Mouse (Mus musculus) heart, embryonic 16.5 days (tissue): ENCODE data around the gene Cyp4f39. TPM values are rescaled to one million over a fixed set of nuclear protein-coding genes. Genes with fewer than 3 reads are reported as not detected.
A peak's percentile ranks its signal among the peaks of the same experiment; 100 is the strongest.
"Not testable (repeated sequence)": the region's sequence is repeated elsewhere in the genome, so short reads cannot be mapped to it uniquely, and the experiment has no call there.

Experiments
- ATAC-seq: fragments of 200-750 bp; cut with Nextera tagmentation; replicated peaks from 2 replicates; pipeline ENCODE4 v1.8.0; 2017; ENCODE audit warnings: moderate number of reproducible peaks; ENCODE audit not compliant: insufficient read depth, low FRiP score; ENCODE audit errors: extremely low read depth
- H3K27ac ChIP-seq: fragments of 300-500 bp; sonication (generic); 2 replicates; pipeline ENCODE4 v1.5.1; 2014; ENCODE audit warnings: mild to moderate bottlenecking, low read length, control low read depth, moderate library complexity
- H3K27me3 ChIP-seq: fragments of 300-500 bp; sonication (generic); 2 replicates; pipeline ENCODE4 v1.6.1; 2014; ENCODE audit warnings: low read length, mixed read lengths; ENCODE audit not compliant: control insufficient read depth, insufficient read depth
- H3K36me3 ChIP-seq: fragments of 300-500 bp; sonication (generic); 2 replicates; pipeline ENCODE4 v1.6.1; 2014; ENCODE audit not compliant: control insufficient read depth, insufficient read depth
- H3K4me1 ChIP-seq: fragments of 300-500 bp; sonication (generic); 2 replicates; pipeline ENCODE4 v1.6.1; 2014; ENCODE audit warnings: low read length, mixed read lengths; ENCODE audit not compliant: control insufficient read depth, insufficient read depth
- H3K4me2 ChIP-seq: fragments of 300-500 bp; sonication (generic); 2 replicates; pipeline ENCODE4 v1.6.1; 2014; ENCODE audit warnings: low read depth, mild to moderate bottlenecking, control low read depth, low read length
- H3K4me3 ChIP-seq: fragments of 300-500 bp; sonication (generic); 2 replicates; pipeline ENCODE4 v1.5.1; 2014; ENCODE audit warnings: mild to moderate bottlenecking, control low read depth, low read length
- H3K9ac ChIP-seq: fragments of 300-500 bp; sonication (generic); 2 replicates; pipeline ENCODE4 v1.6.1; 2014; ENCODE audit warnings: low read length, control low read depth
- H3K9me3 ChIP-seq: fragments of 300-500 bp; sonication (generic); replicated peaks from 2 replicates; pipeline ENCODE4 v1.6.1; 2016; ENCODE audit warnings: low read length; ENCODE audit not compliant: control insufficient read depth
- WGBS: fragments of 180-500 bp; shearing (Covaris S2); extraction: QIAGEN DNeasy Blood & Tissue Kit; methylation state at CpG from one replicate; pipeline ENCODE4 v1.1.7; 2014; 5-methylcytosine and 5-hydroxymethylcytosine counted together
- polyA plus RNA-seq: library from polyadenylated mRNA; unstranded; fragments of >200 nt; fragmentation: Nextera tagmentation; extraction: Ambion mirVana; gene quantifications from 2 replicates; pipeline ENCODE4 v1.2.1, GENCODE M21; 2015

The Cyp4f39 gene
- polyA plus RNA-seq, 1 experiment from 2014 or later: 0.54 TPM

DNA sequence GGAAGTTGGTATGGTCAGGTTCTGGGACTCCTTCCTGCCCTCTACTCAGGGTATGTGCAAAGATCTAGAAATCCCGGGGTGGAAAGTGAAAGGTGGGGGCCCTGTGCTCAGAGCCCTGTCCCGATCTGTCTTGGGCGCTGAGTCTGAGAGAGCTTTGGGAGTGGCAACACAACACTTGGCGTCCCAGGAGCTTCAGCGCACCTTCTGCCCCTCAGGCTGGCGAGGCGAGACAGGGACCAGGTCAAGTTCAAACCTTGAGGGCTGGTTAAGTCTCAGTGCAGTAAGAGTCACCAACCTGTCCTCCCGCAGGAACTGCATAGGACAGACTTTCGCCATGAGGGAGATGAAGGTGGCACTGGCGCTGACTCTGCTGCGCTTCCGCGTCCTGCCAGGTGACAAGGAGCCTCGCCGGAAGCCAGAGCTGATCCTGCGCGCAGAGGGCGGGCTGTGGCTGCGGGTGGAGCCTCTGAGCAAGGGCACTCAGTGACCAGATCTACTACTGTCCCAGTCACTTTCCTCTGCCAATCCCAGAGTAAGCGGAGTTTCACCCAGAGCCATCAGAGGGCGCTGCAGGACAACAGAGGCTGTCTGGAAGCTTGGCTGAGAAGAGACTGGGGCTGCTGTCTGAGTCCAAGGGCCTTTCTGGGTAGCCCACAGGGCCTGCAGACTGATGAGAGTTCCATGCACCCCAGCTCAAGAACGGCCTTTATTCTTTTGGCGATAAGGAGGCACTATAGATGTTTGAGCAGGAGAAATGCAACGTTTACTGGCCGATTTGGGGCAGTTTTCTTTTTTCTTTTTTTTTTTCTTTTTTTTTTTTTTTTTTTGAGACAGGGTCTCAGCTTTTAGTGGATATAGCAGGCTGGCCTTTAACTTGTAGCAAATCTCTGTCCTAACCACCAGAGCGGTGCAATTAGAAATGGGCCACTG is 76.2 kb downstream of the Cyp4f39 start:
- peak overlapping the region; percentile 51 for H3K4me3 ChIP-seq
- peak overlapping the region; percentile 69 for H3K4me2 ChIP-seq
- 0 out of 2 replicates have a peak, but pooled peaks cover 4% of the 10 kb centered on the region for H3K4me1 ChIP-seq
- peaks cover 3% of the 10 kb centered on the region; the same call in 1 of the 2 replicates for H3K36me3 ChIP-seq
- 10% methylated on average over 26 of the region's 26 CpGs for WGBS
- H3K27ac ChIP-seq: 0 out of 2 replicates have a peak overlapping the region, but pooled peaks have one; percentile 20
- H3K9me3 ChIP-seq: no peaks in the 10 kb centered on the region
- H3K9ac ChIP-seq: peak overlapping the region; percentile 74
- H3K27me3 ChIP-seq: no peaks in the 10 kb centered on the region
- peak; percentile 83 for ATAC-seq

- H3K9ac ChIP-seq, H3K36me3 ChIP-seq, H3K27me3 ChIP-seq, H3K4me3 ChIP-seq, H3K9me3 ChIP-seq, ATAC-seq, H3K4me2 ChIP-seq, H3K27ac ChIP-seq: not testable (repeated sequence)
- WGBS: 54% methylated on average over 4 of the region's 4 CpGs
- H3K4me1 ChIP-seq: peaks cover 14% of the 10 kb centered on the region
These were observed 79.8 kb downstream of the Cyp4f39 start for GRCm38 (mm10) chr17:32532356-32532755.

GRCm38 (mm10) chr17:32534068-32534467 is 81.5 kb downstream of the Cyp4f39 start:
- H3K4me3 ChIP-seq: no peak overlapping the region
- ATAC-seq: no peak
- peaks cover 10% of the 10 kb centered on the region for H3K4me1 ChIP-seq
- H3K9me3 ChIP-seq: no peaks in the 10 kb centered on the region
- H3K36me3 ChIP-seq: no peaks in the 10 kb centered on the region
- WGBS: 73% methylated on average over 6 of the region's 6 CpGs
- H3K4me2 ChIP-seq: no peak overlapping the region
- no peak overlapping the region for H3K9ac ChIP-seq
- no peaks in the 10 kb centered on the region for H3K27me3 ChIP-seq
- no peak overlapping the region for H3K27ac ChIP-seq

DNA sequence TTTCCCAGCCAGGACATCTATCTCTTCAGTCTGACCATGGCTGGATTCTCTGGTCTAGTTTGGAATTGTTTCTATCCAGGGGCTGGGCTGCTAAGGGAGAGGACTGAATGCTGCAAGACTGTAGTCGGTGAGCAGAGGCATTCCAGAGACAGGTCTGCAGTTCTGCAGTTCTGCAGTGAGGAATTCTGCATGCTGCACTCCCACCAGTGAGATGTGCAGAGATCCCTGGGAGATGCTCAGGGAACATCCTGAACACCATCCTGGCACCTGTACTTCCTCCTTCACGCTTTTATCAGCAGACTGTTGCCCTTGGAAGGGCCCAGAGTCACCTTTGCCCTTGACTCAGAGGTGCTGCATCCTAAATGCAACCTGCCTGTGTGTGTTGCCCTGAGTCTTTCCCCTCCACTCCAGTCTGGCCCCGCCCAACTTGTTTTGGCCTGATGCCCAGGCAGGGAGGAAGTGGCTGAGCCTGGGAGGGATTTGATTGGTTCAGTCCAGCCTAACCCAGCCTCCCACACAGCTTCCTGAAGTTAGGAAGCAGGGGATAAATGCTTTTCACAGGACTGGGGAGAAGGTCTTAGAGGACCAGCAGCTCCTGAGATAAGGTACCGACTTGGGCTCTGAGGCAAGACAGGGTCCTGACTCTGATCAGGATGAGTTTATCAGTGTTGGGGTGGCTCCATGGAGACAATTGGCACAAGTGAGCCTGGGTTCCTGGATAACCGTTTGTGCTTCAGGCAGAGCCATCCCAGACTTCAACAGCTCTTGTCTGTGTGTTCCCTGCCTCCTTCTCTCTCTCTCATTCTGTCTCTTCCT is 83.7 kb downstream of the Cyp4f39 start, which contains the start of gene Cyp4f16:
TSS of gene Cyp4f16 (plus strand) at position 508 of the 816 bp plus-strand sequence.
- not testable (repeated sequence) for H3K9me3 ChIP-seq, H3K27me3 ChIP-seq, H3K36me3 ChIP-seq
- H3K4me2 ChIP-seq: peak within 1 kb of the TSS; percentile 78
- peak within 1 kb of the TSS; percentile 74 for H3K27ac ChIP-seq
- H3K9ac ChIP-seq: peak within 1 kb of the TSS; percentile 72
- peak; percentile 96 for ATAC-seq
- peaks cover 10% of the 10 kb centered on the region for H3K4me1 ChIP-seq
- peak within 1 kb of the TSS; percentile 65 for H3K4me3 ChIP-seq
- 6% methylated on average over 5 of the region's 5 CpGs for WGBS

DNA sequence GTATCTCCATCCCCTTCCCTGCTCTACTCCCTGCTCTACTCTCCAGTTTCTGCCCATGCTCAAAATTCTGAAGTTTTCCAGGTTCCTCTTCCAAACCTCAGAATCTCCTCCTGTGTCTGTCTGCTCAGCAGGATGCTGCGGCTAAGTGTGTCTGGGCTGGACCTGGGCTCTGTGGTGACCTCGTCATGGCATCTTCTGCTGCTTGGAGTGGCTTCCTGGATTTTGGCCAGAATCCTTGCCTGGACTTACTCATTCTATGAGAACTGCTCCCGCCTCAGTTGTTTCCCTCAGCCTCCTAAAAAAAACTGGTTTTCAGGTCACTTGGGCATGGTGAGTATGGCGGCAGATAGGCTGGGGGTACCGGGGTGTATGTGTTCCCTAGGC is 84.3 kb downstream of the Cyp4f39 start:
- no peak for ATAC-seq
- peak overlapping the region; percentile 74 for H3K27ac ChIP-seq
- H3K4me2 ChIP-seq: peak overlapping the region; percentile 78
- H3K27me3 ChIP-seq: no peaks in the 10 kb centered on the region
- peaks cover 10% of the 10 kb centered on the region for H3K4me1 ChIP-seq
- H3K9me3 ChIP-seq: no peaks in the 10 kb centered on the region
- H3K4me3 ChIP-seq: peak overlapping the region; percentile 65
- no peaks in the 10 kb centered on the region for H3K36me3 ChIP-seq
- WGBS: 48% methylated on average over 5 of the region's 5 CpGs
- H3K9ac ChIP-seq: peak overlapping the region; percentile 72

Other genes starting within 250 kb of the Cyp4f39 start
- 54.1 and 55.4 TPM in 2 replicates for gene Brd4, start 168.0 kb upstream of the Cyp4f39 start, polyA plus RNA-seq
- 75.8 and 81.4 TPM in 2 replicates for gene Akap8, start 131.5 kb upstream of the Cyp4f39 start, polyA plus RNA-seq
- 99.2 and 107 TPM in 2 replicates for gene Akap8l, start 102.1 kb upstream of the Cyp4f39 start, polyA plus RNA-seq
- gene Wiz, start 63.3 kb upstream of the Cyp4f39 start, polyA plus RNA-seq: 10.5 and 11.1 TPM in 2 replicates
- 5.8 and 13.9 TPM in 2 replicates for gene Rasal3, start 49.1 kb upstream of the Cyp4f39 start, polyA plus RNA-seq
- 1.5 and 3.0 TPM in 2 replicates for gene Pglyrp2, start 28.6 kb upstream of the Cyp4f39 start, polyA plus RNA-seq
- 6.5 and 6.8 TPM in 2 replicates for gene Cyp4f17, start 53.3 kb downstream of the Cyp4f39 start, polyA plus RNA-seq
- 16.7 and 17.6 TPM in 2 replicates for gene Cyp4f16, start 83.8 kb downstream of the Cyp4f39 start, polyA plus RNA-seq
- gene Cyp4f37, start 168.6 kb downstream of the Cyp4f39 start, polyA plus RNA-seq: not detected in 2 replicates
- gene Cyp4f40, start 206.2 kb downstream of the Cyp4f39 start, polyA plus RNA-seq: not detected in 2 replicates
- gene Cyp4f15, start 232.9 kb downstream of the Cyp4f39 start, polyA plus RNA-seq: not detected in 2 replicates